Mouse (Mus musculus) 3134 (cell line): ENCODE data around the gene Gm6592.
"Not testable (repeated sequence)": the region's sequence is repeated elsewhere in the genome, so short reads cannot be mapped to it uniquely, and the experiment has no call there.

ENCODE experiments used
- DNase-seq: peaks from one replicate; pipeline ENCODE4 v3.0.0-alpha.2; 2011; ENCODE audit warnings: low spot score; ENCODE audit not compliant: insufficient read length; ENCODE audit errors: extremely low read depth

Gm6592 gene

GRCm38 (mm10) chrX:8843694-8844093 lies at the start of gene Gm6592:
Gene Gm6592 (plus strand): TSS chrX:8843994.
- no peak for DNase-seq

GRCm38 (mm10) chrX:8803391-8803790 lies 40.4 kb upstream of the Gm6592 start, which contains the start of gene Ssxb5:
Gene Ssxb5 (plus strand): TSS chrX:8803691.
- DNase-seq: not testable (repeated sequence)

- no peak for DNase-seq
Observed at GRCm38 (mm10) chrX:8832043-8832442, 11.8 kb upstream of the Gm6592 start.

DNA sequence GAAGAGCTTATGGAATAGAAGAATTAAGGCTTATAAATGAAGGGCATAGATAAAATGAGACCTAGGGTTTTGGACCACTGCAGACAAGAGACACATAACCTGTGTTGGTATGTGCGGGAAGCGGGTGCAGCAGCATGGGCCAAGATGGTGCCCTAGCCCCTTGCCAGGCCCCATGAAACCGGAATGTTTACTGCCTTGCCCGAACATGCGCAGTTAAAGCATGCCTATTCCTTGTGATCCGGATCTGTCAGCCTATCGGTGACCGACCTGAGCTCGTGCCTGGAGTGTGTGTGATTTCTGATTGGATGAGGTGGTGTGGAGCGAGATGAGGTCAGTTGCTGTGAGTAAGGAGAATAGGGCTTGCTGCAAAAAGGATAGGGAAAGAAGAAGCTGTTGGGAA lies 8.7 kb downstream of the Gm6592 start:
- no peak for DNase-seq

- peak; percentile 17 for DNase-seq
Observed at GRCm38 (mm10) chrX:8864331-8864730, 20.5 kb downstream of the Gm6592 start.

DNA sequence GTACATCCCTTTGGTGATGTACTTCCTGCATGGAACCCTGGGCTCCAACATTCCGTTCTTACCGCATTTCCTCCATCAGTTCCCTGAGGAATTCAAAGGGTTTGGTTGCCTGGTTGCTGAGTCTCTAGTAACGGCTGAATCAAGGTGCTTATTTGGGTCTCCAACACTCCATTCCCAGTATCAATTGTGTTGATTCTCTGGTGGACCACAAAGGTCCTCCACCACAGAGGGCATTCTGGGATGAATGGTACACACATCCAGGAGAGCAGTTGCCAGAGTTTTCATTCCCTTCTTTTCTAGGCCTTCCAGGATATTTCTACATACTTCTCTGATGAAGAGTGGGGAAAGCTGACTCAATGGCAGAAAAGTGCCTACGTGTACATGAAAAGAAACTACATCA lies 30.2 kb downstream of the Gm6592 start, which contains the start of gene Gm5751:
Gene Gm5751 (plus strand): TSS at position 301 of the 400 bp plus-strand sequence.
- not testable (repeated sequence) for DNase-seq

- no peak for DNase-seq
Observed at GRCm38 (mm10) chrX:8884336-8884735, 40.5 kb downstream of the Gm6592 start.

GRCm38 (mm10) chrX:8891975-8892342 lies 48.2 kb downstream of the Gm6592 start:
- DNase-seq: no peak

DNA sequence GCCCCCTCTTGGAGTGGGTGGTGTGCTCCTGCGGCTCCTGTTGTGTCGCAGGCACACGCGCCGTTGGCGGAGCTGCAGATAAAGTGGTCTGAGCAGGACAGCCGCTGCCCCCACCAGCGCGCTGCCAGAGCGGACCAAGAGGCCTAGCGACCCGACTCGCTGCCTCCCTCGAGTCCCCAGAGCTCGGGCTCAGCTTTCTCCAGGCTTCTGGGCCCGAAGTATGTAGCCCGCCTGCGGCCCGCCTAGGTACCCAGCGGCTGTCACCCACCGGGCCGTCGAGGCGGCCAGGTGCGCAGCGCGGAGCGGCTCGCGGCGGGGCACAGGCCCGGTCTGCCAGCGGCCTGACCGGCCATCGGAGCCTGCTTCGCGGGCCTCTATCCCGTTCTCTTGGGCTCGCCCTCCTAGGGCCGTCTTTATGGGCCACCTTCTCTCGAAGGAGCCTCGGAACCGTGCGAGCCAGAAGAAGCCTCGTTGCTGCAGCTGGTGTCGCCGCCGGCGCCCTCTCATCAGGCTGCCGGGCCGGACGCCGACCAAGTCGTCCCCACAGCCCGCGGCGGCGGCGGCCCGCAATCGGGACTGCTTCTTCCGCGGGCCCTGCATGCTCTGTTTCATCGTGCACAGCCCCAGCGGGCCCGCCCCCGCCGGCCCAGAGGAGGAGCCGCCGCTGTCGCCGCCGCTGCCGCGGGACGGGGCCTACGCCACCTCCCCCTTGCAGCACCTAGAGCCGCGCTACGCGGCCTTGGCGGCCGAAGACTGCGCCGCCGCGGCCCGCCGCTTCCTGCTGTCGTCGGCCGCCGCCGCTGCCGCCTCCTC lies 48.8 kb downstream of the Gm6592 start, which contains the start of gene B630019K06Rik:
Gene B630019K06Rik (plus strand): TSS at position 40 of the 813 bp plus-strand sequence.
- DNase-seq: peak; percentile 85

DNA sequence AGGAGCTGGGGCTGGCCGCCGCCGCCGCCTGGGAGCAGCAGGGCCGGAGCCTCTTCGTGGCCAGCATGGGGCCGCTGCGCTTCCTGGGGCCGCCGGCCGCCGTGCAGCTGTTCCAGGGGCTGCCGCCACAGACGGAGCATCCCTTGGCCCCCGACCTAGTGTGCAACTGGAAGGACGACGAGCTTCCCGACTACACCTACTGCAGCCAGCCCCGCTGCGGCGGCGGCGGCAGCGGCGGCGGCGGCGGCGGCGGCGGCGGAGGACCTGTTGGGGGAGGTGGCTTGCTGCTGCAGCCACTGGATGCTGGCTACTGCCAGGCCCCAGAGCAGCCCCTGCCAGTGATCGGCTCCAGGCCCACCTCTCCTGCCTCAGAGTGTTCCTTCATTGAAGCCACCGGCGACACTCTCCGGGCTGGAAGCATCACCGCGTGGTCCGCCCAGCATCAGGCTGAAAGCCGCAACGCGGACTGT lies 49.4 kb downstream of the Gm6592 start:
- DNase-seq: no peak
